In genomic region chr4:95676390-95676789, GRCm38 (mm10) we compare ENCODE assay signal across 25 mouse cellular contexts.
"Had no signal": no experiment of that assay in that cellular context is flagged by ENCODE, and none has a peak within 500 bp of the region (broad histone marks: within the 10 kb centered on the region; RNA-seq: fewer than 3 reads in every experiment).

No protein-coding gene starts in this region.

- H3K27ac ChIP-seq: gastrocnemius, adult 2 months; heart, embryonic 10.5 days; hindbrain, embryonic 10.5 days; hindbrain, embryonic 12.5 days; hindbrain, embryonic 14.5 days; intestine, embryonic 15.5 days; layer of hippocampus, adult 2 months; left cerebral cortex, adult 2 months; limb, embryonic 13.5 days had no signal

- H3K4me3 ChIP-seq: gastrocnemius, adult 2 months; heart, embryonic 10.5 days; heart, embryonic 12.5 days; hindbrain, embryonic 10.5 days; hindbrain, embryonic 12.5 days; intestine, embryonic 15.5 days; layer of hippocampus, adult 2 months; left cerebral cortex, adult 2 months; limb, embryonic 13.5 days had no signal

- H3K36me3 ChIP-seq: heart, embryonic 10.5 days; heart, embryonic 12.5 days; hindbrain, embryonic 10.5 days; hindbrain, embryonic 12.5 days; intestine, embryonic 15.5 days; limb, embryonic 13.5 days had no signal

- H3K4me1 ChIP-seq: heart, embryonic 10.5 days; hindbrain, embryonic 12.5 days; intestine, embryonic 15.5 days had no signal

- ATAC-seq: hindbrain, embryonic 16.5 days; inflammation-experienced regulatory T-cells, adult 6 months; intestine, embryonic 15.5 days; intestine, postnatal 0 days had no signal

- DNase-seq: gastrocnemius, adult 2 months; gastrocnemius, postnatal 10 days; gastrocnemius, postnatal 25 days; heart, adult 18-20 months; heart, postnatal 10 days; heart, postnatal 4 days; kidney, adult 18-20 months; kidney, adult 8-10 months; kidney, postnatal 10 days; kidney, postnatal 25 days; kidney, postnatal 4 days; liver had no signal

- H3K4me2 ChIP-seq: heart, embryonic 12.5 days; hindbrain, embryonic 12.5 days; hindbrain, embryonic 14.5 days; intestine, embryonic 15.5 days; limb, embryonic 13.5 days; liver, embryonic 11.5 days had no signal

- H3K27me3 ChIP-seq: heart, embryonic 12.5 days; hindbrain, embryonic 12.5 days; intestine, embryonic 15.5 days; limb, embryonic 13.5 days had no signal

- H3K9me3 ChIP-seq: heart, embryonic 10.5 days; heart, embryonic 12.5 days; hindbrain, embryonic 10.5 days; hindbrain, embryonic 12.5 days; intestine, embryonic 15.5 days; limb, embryonic 13.5 days had no signal

- H3K9ac ChIP-seq: heart, embryonic 12.5 days; hindbrain, embryonic 12.5 days; hindbrain, embryonic 14.5 days; intestine, embryonic 15.5 days; limb, embryonic 13.5 days had no signal
